Mouse (Mus musculus) lung, postnatal 0 days (tissue): ENCODE measurements around the gene Uhmk1.

Experiments used
- CTCF ChIP-seq: IDR thresholded peaks from 2 replicates; pipeline ENCODE4 v1.5.1; 2016; ENCODE audit warnings: antibody characterized with exemption, mild to moderate bottlenecking
- EP300 ChIP-seq: IDR thresholded peaks from 2 replicates; pipeline ENCODE4 v1.6.1; 2016; ENCODE audit warnings: antibody characterized with exemption, mild to moderate bottlenecking, control low read depth

GRCm38 (mm10) chr1:170153986-170154385, 61.2 kb downstream of the Uhmk1 start:
- no peak for TF ChIP-seq EP300
- TF ChIP-seq CTCF: no peak
